Mouse (Mus musculus) limb, embryonic 10.5 days (tissue): Measurements from ENCODE around the gene Sash1. TPM values are rescaled to one million over a fixed set of nuclear protein-coding genes. Genes with fewer than 3 reads are reported as not detected.
"Not testable (repeated sequence)": the region's sequence is repeated elsewhere in the genome, so short reads cannot be mapped to it uniquely, and the experiment has no call there.

Source experiments
- DNase-seq: peaks from one replicate; pipeline ENCODE4 v3.0.0-alpha.2; 2017; ENCODE audit warnings: low spot score
- H3K27ac ChIP-seq: fragments of 300-500 bp; sonication (generic); 2 replicates; pipeline ENCODE4 v1.5.1; 2016; ENCODE audit warnings: mild to moderate bottlenecking
- H3K27me3 ChIP-seq: fragments of 300-500 bp; sonication (generic); 2 replicates; pipeline ENCODE4 v1.6.1; 2016; ENCODE audit warnings: low read depth, mild to moderate bottlenecking; ENCODE audit not compliant: poor library complexity, severe bottlenecking
- H3K36me3 ChIP-seq: fragments of 300-500 bp; sonication (generic); 2 replicates; pipeline ENCODE4 v1.6.1; 2016; ENCODE audit warnings: mild to moderate bottlenecking, moderate library complexity
- H3K4me1 ChIP-seq: fragments of 300-500 bp; sonication (generic); 2 replicates; pipeline ENCODE4 v1.6.1; 2016
- H3K4me3 ChIP-seq: fragments of 300-500 bp; sonication (generic); 2 replicates; pipeline ENCODE4 v1.5.1; 2016; ENCODE audit warnings: mild to moderate bottlenecking, moderate library complexity
- H3K9me3 ChIP-seq: fragments of 300-500 bp; sonication (generic); replicated peaks from 2 replicates; pipeline ENCODE4 v1.6.1; 2016; ENCODE audit warnings: mild to moderate bottlenecking
- WGBS: fragments of 180-500 bp; shearing (Covaris S2); methylation state at CpG from one replicate; pipeline ENCODE4 v1.1.7; 2016; 5-methylcytosine and 5-hydroxymethylcytosine counted together
- polyA plus RNA-seq: library from polyadenylated mRNA; unstranded; fragments of >200 nt; fragmentation: Nextera tagmentation; extraction: Ambion mirVana; gene quantifications from 2 replicates; pipeline ENCODE4 v1.2.1, GENCODE M21; 2016

Sash1 gene
- polyA plus RNA-seq, 1 experiment from 2014 or later: 4.7 TPM

- H3K27me3 ChIP-seq: no peaks in the 10 kb centered on the region
- peak; percentile 90 for DNase-seq
- H3K27ac ChIP-seq: no peak overlapping the region
- H3K4me3 ChIP-seq: no peak overlapping the region
- H3K9me3 ChIP-seq: no peaks in the 10 kb centered on the region
- H3K36me3 ChIP-seq: 0 out of 2 replicates have a peak, but pooled peaks cover under 1% of the 10 kb centered on the region
- H3K4me1 ChIP-seq: no peaks in the 10 kb centered on the region
- WGBS: 19% methylated on average over 12 of the region's 12 CpGs
These were observed 170.1 kb downstream of the Sash1 start for GRCm38 (mm10) chr10:8715679-8716284.

DNA sequence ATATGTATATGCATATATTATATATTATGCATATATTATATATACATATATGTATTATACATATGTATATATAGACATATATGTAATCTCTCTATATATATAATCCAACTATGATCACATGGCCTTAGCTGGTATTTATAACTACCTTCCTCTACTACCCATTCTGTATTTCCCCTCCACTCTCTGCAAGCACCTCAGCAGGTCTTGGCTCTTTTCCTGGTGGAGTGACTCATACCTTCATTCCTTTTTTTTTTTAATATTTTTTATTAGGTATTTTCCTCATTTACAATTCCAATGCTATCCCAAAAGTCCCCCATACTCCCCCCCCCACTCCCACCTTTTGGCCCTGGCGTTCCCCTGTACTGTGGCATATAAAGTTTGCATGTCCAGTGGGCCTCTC is 189.2 kb downstream of the Sash1 start:
- H3K36me3 ChIP-seq, H3K9me3 ChIP-seq, H3K27me3 ChIP-seq, H3K4me3 ChIP-seq, H3K4me1 ChIP-seq, DNase-seq, H3K27ac ChIP-seq: not testable (repeated sequence)
- WGBS: 100% methylated on average over 1 of the region's 1 CpGs

DNA sequence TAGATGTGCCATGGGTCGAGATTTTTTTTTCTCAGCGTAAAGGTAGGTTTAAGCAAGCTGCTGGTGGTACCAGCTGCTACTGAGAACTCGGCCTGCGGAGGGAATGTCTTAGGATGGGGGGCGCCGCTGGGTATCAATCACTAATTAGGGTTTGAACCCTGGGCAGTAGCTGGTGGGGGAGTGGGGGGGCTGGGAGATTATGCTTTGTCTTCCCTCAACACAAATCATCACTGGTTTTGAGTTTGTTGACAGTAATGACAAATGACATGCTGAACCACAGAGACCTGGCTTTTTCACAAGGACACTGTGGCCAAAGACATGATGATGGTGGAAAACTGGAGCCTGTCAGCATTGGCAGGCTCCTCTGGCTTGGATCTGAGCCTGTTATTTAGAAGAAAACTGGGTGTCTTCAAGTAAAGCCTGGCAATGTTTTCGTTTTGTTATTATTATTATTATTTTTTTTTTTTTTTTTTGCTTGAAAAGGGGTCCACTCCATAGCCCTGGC is 191.8 kb downstream of the Sash1 start:
- Histone ChIP-seq H3K4me3 (no peak overlapping the region), H3K27me3 (no peaks in the 10 kb centered on the region), H3K9me3 (no peaks in the 10 kb centered on the region), H3K27ac (no peak overlapping the region), H3K4me1 (no peaks in the 10 kb centered on the region), H3K36me3 (no peaks in the 10 kb centered on the region)
- 90% methylated on average over 7 of the region's 7 CpGs for WGBS
- no peak for DNase-seq

DNA sequence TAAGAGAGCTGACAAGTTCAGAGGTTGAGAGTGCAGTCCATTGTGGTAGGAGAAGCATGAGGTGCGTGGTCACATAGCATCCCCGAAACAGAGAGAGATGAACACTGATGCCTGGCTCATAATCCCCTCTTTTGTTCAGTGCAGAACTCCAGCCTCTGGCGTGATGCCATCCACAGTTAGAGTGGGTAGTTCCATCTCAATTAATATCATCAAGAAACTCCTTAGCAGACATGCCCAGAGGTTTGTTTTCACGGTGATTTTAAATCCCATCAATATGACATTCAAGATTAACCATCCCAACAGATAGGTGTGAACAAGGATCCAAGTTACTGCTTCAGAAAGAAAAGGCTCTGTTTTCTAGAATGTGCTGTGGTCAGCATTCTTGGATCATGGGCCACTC is 192.3 kb downstream of the Sash1 start:
- H3K27me3 ChIP-seq: no peaks in the 10 kb centered on the region
- WGBS: 90% methylated on average over 4 of the region's 4 CpGs
- no peaks in the 10 kb centered on the region for H3K4me1 ChIP-seq
- H3K9me3 ChIP-seq: no peaks in the 10 kb centered on the region
- no peaks in the 10 kb centered on the region for H3K36me3 ChIP-seq
- H3K4me3 ChIP-seq: no peak overlapping the region
- DNase-seq: no peak
- no peak overlapping the region for H3K27ac ChIP-seq

- no peaks in the 10 kb centered on the region for H3K9me3 ChIP-seq
- WGBS: 93% methylated on average over 2 of the region's 2 CpGs
- H3K4me1 ChIP-seq: no peaks in the 10 kb centered on the region
- H3K36me3 ChIP-seq: no peaks in the 10 kb centered on the region
- DNase-seq: no peak
- H3K4me3 ChIP-seq: no peak overlapping the region
- H3K27me3 ChIP-seq: no peaks in the 10 kb centered on the region
- H3K27ac ChIP-seq: no peak overlapping the region
These were observed 193.3 kb downstream of the Sash1 start for GRCm38 (mm10) chr10:8692531-8692930.

DNA sequence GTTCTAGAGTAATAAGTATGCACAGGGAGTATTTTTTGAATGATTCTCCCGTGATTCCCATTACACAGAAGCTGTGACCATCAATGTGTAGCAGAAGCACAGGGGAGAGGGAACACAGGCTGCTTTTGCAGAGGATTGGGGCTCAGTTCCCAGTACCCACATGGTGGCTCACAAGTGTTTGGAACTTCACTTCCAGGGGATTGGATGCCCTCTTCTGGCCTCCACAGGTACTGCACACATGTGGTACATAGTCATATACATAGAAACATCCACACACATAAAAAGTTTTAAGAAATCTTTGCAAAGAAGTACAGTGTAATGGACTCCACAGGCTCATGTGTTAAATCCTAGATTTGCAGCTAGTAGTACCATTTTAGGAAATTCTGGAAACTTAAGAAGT is 199.7 kb downstream of the Sash1 start:
- H3K9me3 ChIP-seq: no peaks in the 10 kb centered on the region
- WGBS: 72% methylated on average over 1 of the region's 1 CpGs
- no peaks in the 10 kb centered on the region for H3K4me1 ChIP-seq
- no peaks in the 10 kb centered on the region for H3K27me3 ChIP-seq
- no peak overlapping the region for H3K4me3 ChIP-seq
- DNase-seq: no peak
- no peaks in the 10 kb centered on the region for H3K36me3 ChIP-seq
- H3K27ac ChIP-seq: no peak overlapping the region

- DNase-seq: no peak
- no peak overlapping the region for H3K4me3 ChIP-seq
- H3K36me3 ChIP-seq: no peaks in the 10 kb centered on the region
- H3K27ac ChIP-seq: no peak overlapping the region
- no peaks in the 10 kb centered on the region for H3K27me3 ChIP-seq
- H3K9me3 ChIP-seq: no peaks in the 10 kb centered on the region
- H3K4me1 ChIP-seq: no peaks in the 10 kb centered on the region
- WGBS: 90% methylated on average over 7 of the region's 7 CpGs
These were observed 200.6 kb downstream of the Sash1 start for GRCm38 (mm10) chr10:8685269-8685668.

GRCm38 (mm10) chr10:8682900-8683299 is 203.0 kb downstream of the Sash1 start:
- Histone ChIP-seq H3K9me3 (no peaks in the 10 kb centered on the region), H3K36me3 (no peaks in the 10 kb centered on the region), H3K27ac (no peak overlapping the region), H3K4me3 (no peak overlapping the region), H3K27me3 (no peaks in the 10 kb centered on the region), H3K4me1 (no peaks in the 10 kb centered on the region)
- WGBS: 28% methylated on average over 4 of the region's 4 CpGs
- peak; percentile 74 for DNase-seq

DNA sequence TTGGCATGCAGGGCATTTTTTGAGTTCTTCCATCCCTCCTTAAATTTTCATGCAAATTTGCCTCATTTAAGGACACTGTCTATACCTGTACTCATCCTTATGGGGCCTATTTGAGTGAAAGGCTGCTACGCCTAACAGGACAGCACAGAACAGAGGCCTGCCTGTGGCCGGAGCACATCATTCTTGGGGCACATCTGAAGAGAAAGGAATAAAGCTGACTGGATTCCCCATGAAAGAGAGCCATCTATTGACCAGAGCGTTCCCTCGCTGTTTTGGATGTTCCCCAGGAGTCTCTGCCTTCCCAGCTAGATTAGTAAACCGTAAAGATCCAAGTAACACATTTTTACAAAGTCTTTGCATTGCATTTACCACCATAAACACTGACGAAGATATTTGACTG is 203.5 kb downstream of the Sash1 start:
- no peak overlapping the region for H3K27ac ChIP-seq
- no peaks in the 10 kb centered on the region for H3K9me3 ChIP-seq
- no peaks in the 10 kb centered on the region for H3K27me3 ChIP-seq
- H3K4me1 ChIP-seq: no peaks in the 10 kb centered on the region
- DNase-seq: no peak
- no peak overlapping the region for H3K4me3 ChIP-seq
- H3K36me3 ChIP-seq: no peaks in the 10 kb centered on the region
- 79% methylated on average over 6 of the region's 6 CpGs for WGBS

- Histone ChIP-seq H3K4me3 (no peak overlapping the region), H3K27me3 (no peaks in the 10 kb centered on the region), H3K9me3 (no peaks in the 10 kb centered on the region), H3K4me1 (no peaks in the 10 kb centered on the region), H3K27ac (no peak overlapping the region), H3K36me3 (no peaks in the 10 kb centered on the region)
- DNase-seq: no peak
- WGBS: 82% methylated on average over 5 of the region's 5 CpGs
These were observed 209.1 kb downstream of the Sash1 start for GRCm38 (mm10) chr10:8676722-8677121.
